ENCODE assay signal across 17 mouse cellular contexts in genomic region chr10:95099906-95100305, GRCm38 (mm10).
DNase-seq lines count a peak whose midpoint lies in the region; ATAC-seq and TF ChIP-seq lines count a peak whose summit lies in the region.
"Had no signal": no experiment of that assay in that cellular context is flagged by ENCODE, and none has a peak within 500 bp of the region (broad histone marks: within the 10 kb centered on the region; RNA-seq: fewer than 3 reads in every experiment).

No protein-coding gene starts in this region.

- peak; percentile 52 for DNase-seq in gastrocnemius, adult 2 months
- no peak for DNase-seq in gastrocnemius, postnatal 4 days (ENCODE audit: low spot score in 2 of 2)
- peak; percentile 20 to 44 for DNase-seq in lung, adult 18-20 months
- no peak for DNase-seq in lung, adult 2 months
- DNase-seq in heart, postnatal 25 days (ENCODE audit: low spot score): peak; percentile 47
- DNase-seq in stomach, postnatal 0 days (ENCODE audit: low spot score): no peak
- DNase-seq in cerebellum, postnatal 4 days (ENCODE audit: low spot score in 2 of 2): no peak
- DNase-seq: adrenal gland, postnatal 10 days; B cell, adult 2 months; thymus, postnatal 4 days had no signal

- H3K27me3 ChIP-seq in stomach, postnatal 0 days (ENCODE audit: control insufficient read depth, insufficient read depth, low read length): no peaks in the 10 kb centered on the region
- H3K27me3 ChIP-seq in kidney, embryonic 15.5 days: no peaks in the 10 kb centered on the region; the same call in 1 of the 2 replicates
- H3K27me3 ChIP-seq: embryonic facial prominence, embryonic 15.5 days; forebrain, embryonic 12.5 days; intestine, embryonic 15.5 days; midbrain, embryonic 13.5 days had no signal

- ATAC-seq in stomach, postnatal 0 days (ENCODE audit: low FRiP score, low TSS enrichment): peak; percentile 21; the same call in 1 of the 2 replicates
- no peak for ATAC-seq in kidney, embryonic 15.5 days (replicated peaks; ENCODE audit: low FRiP score)
- ATAC-seq: intestine, embryonic 15.5 days; midbrain, embryonic 13.5 days had no signal

- no peak overlapping the region for H3K4me3 ChIP-seq in gastrocnemius, adult 2 months
- no peak overlapping the region for H3K4me3 ChIP-seq in lung, adult 2 months (replicated peaks; ENCODE audit: extremely low read depth, low read depth, low read length)
- no peak overlapping the region for H3K4me3 ChIP-seq in stomach, postnatal 0 days (ENCODE audit: low read depth, low read length)
- no peak overlapping the region for H3K4me3 ChIP-seq in kidney, embryonic 15.5 days (replicated peaks)
- H3K4me3 ChIP-seq: embryonic facial prominence, embryonic 15.5 days; forebrain, embryonic 12.5 days; hindbrain, embryonic 10.5 days; intestine, embryonic 15.5 days; midbrain, embryonic 13.5 days had no signal

- H3K27ac ChIP-seq in gastrocnemius, adult 2 months: peak overlapping the region; percentile 62
- H3K27ac ChIP-seq in stomach, postnatal 0 days (replicated peaks): no peak overlapping the region
- H3K27ac ChIP-seq in kidney, embryonic 15.5 days: no peak overlapping the region
- H3K27ac ChIP-seq: embryonic facial prominence, embryonic 15.5 days; forebrain, embryonic 12.5 days; hindbrain, embryonic 10.5 days; intestine, embryonic 15.5 days; kidney, postnatal 0 days; midbrain, embryonic 13.5 days had no signal

- H3K4me1 ChIP-seq in lung, adult 2 months (ENCODE audit: control insufficient read depth, insufficient read depth, low read length): no peaks in the 10 kb centered on the region; the same call in 1 of the 2 replicates
- no peaks in the 10 kb centered on the region for H3K4me1 ChIP-seq in stomach, postnatal 0 days (replicated peaks; ENCODE audit: control insufficient read depth, insufficient read depth)
- H3K4me1 ChIP-seq in kidney, embryonic 15.5 days: no peaks in the 10 kb centered on the region
- H3K4me1 ChIP-seq: embryonic facial prominence, embryonic 15.5 days; intestine, embryonic 15.5 days; midbrain, embryonic 13.5 days had no signal

- TF ChIP-seq POLR2A in lung, adult 2 months (IDR thresholded peaks at IDR 0.05; ENCODE audit: borderline replicate concordance, extremely low read depth, low read depth, low read length): no peak

- intact Hi-C loops in gastrocnemius, adult 2 months (cut with DNase I): loop anchor here (1.0 to 5.0 kb wide), 4 partner anchors 162 to 377 kb away; partner anchors contain the start of genes Cradd and Socs2
- intact Hi-C loops in heart, postnatal 25 days (cut with DNase I): loop anchor here (5.0 kb wide), 4 partner anchors 108 to 377 kb away; no protein-coding TSS in a partner anchor

- no peak overlapping the region for H3K9ac ChIP-seq in stomach, postnatal 0 days (ENCODE audit: low read length)
- H3K9ac ChIP-seq in kidney, embryonic 15.5 days: no peak overlapping the region
- H3K9ac ChIP-seq: embryonic facial prominence, embryonic 15.5 days; forebrain, embryonic 12.5 days; intestine, embryonic 15.5 days; midbrain, embryonic 13.5 days had no signal

- no peak overlapping the region for H3K4me2 ChIP-seq in stomach, postnatal 0 days (replicated peaks; ENCODE audit: low read depth)
- no peak overlapping the region for H3K4me2 ChIP-seq in kidney, embryonic 15.5 days
- H3K4me2 ChIP-seq: embryonic facial prominence, embryonic 15.5 days; forebrain, embryonic 12.5 days; intestine, embryonic 15.5 days; midbrain, embryonic 13.5 days had no signal

- no peak for TF ChIP-seq CTCF in gastrocnemius, adult 2 months (IDR thresholded peaks at IDR 0.05)
- TF ChIP-seq CTCF in lung, adult 2 months (IDR thresholded peaks at IDR 0.05; ENCODE audit: insufficient read depth, low read length): no peak
- TF ChIP-seq CTCF in stomach, postnatal 0 days (IDR thresholded peaks at IDR 0.05; ENCODE audit: low read depth): no peak

- no peaks in the 10 kb centered on the region for H3K36me3 ChIP-seq in stomach, postnatal 0 days (ENCODE audit: control insufficient read depth, insufficient read depth, low read length)
- no peaks in the 10 kb centered on the region for H3K36me3 ChIP-seq in kidney, embryonic 15.5 days
- H3K36me3 ChIP-seq: embryonic facial prominence, embryonic 15.5 days; forebrain, embryonic 12.5 days; hindbrain, embryonic 10.5 days; intestine, embryonic 15.5 days; midbrain, embryonic 13.5 days had no signal

- WGBS in lung, adult 2 months: 68% methylated on average over 5 of the region's 5 CpGs
- WGBS in stomach, postnatal 0 days: 41% methylated on average over 5 of the region's 5 CpGs
- 82% methylated on average over 5 of the region's 5 CpGs for WGBS in kidney, embryonic 15.5 days

- TF ChIP-seq EP300 in stomach, postnatal 0 days (optimal IDR thresholded peaks at IDR 0.05): no peak

- H3K9me3 ChIP-seq in stomach, postnatal 0 days (ENCODE audit: control insufficient read depth, low read length): no peaks in the 10 kb centered on the region
- H3K9me3 ChIP-seq in kidney, embryonic 15.5 days (replicated peaks): no peaks in the 10 kb centered on the region
- H3K9me3 ChIP-seq: embryonic facial prominence, embryonic 15.5 days; forebrain, embryonic 12.5 days; hindbrain, embryonic 10.5 days; intestine, embryonic 15.5 days; midbrain, embryonic 13.5 days had no signal

Comparison
In these comparisons a context has a peak if more than half of its experiments do, and no peak if none do; other contexts are left out.
1. DNase-seq: peak in gastrocnemius, adult 2 months (single experiment), lung, adult 18-20 months (2 of 2) and heart, postnatal 25 days (single experiment); none in gastrocnemius, postnatal 4 days (0 of 2), lung, adult 2 months (single experiment), stomach, postnatal 0 days (single experiment) and cerebellum, postnatal 4 days (0 of 2).